Mouse (Mus musculus): ENCODE data around the gene Dll3.

The Dll3 gene

DNA sequence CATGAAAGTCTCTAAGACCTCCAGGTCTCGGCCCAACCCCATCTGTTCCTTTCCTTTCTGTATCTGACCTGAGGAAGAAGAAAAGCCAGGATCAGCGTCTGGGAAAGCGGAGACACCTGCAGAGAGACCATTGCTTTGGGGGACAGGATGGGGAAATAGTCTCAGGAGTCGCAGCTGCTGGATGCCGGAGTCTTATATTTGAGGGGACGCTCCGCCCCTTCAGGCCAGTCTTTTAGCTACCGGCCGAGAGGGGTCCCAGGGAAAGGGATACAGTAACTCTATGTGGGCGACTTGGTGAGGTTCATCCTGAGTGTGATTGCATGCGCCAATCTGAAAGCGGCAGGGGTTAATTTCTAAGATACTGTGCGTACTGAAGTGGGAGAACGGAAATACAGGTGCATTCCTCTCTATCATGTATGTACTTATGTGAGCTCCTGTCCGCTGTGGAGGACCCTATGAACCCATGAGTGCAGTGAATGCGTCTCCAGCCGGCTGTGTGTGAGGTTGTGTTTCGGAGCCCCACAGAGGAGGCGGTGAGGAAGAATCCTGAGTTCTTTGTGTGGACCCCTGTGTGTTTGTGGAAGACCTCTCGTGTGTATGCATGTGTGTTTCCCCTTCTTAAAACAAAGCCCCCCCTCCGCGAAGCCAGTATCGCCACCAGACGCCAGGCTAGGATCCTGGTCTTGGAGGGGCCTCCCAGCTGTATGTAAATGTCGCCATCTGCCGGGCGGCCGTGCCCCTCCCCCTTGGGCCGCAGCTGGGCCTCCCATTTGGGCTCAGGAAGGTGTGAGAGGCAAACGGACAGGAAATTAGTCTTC, at the start of gene Dll3:
TSS of gene Dll3 (minus strand) at position 623 of the 818 bp plus-strand sequence.
- DNase-seq (ENCODE audit: low spot score): peak; percentile 65

DNA sequence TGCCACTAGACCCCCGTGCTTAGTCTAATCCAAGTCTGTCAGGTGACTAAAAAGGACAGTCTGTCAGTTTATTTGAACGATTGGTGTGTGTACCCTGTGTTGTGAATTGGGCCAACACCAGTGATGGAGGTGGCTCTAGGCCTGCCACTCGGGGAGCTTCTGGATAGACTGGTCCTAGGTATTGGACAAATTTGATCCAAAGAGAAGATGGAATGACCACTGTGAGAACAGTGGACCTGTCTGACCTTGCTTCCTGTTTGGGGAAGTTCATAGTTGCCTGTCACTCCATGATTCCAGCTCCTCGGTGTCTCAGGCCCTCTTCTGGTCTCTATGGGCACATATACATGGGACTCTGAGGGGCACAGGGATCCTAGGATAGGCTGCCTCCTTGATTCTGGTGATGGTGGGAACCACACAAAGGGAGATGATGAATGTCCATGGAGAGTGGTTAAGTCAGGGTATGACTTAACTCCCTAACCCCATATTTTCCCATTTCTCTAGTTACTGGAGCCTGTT, 49.7 kb upstream of the Dll3 start:
- DNase-seq (ENCODE audit: low spot score): no peak

DNA sequence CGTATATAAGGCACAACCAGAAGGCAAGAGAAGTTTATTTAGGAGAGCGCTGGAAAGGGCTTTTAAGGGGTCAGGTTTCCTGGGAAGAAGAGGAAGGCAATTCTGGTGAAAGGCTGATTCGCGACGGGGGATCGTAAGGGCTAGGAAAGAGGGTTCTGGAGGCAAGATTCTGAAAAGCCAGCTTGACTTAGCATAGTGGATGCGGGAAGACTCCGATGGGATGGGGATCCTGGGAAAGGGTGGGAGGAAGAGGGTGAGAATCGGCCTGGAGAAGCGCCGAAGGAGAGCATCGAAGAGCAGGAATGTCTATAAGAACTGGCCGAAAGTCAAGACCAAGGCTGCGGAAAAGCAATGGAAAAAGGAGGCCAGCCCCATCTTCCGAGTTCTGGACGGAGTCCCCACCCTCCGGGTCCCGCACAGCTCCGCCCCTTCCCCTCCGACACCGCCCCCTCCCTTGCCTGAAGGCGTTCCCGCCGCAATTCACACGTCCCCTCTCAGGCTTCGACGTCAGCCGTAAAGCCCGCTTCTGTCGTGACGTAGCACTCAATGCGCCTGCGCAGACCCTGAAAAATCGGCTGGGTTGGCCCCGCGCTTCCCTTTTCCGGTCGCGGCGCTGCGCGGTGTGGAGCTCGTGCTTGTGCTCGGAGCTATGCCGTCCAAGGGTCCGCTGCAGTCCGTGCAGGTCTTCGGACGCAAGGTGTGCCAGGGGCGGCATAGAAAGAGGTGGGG, 48.3 kb upstream of the Dll3 start, which contains the start of gene Rps16:
TSS of gene Rps16 (plus strand) at position 498 of the 729 bp plus-strand sequence.
- peak; percentile 98 for DNase-seq (ENCODE audit: low spot score)

DNA sequence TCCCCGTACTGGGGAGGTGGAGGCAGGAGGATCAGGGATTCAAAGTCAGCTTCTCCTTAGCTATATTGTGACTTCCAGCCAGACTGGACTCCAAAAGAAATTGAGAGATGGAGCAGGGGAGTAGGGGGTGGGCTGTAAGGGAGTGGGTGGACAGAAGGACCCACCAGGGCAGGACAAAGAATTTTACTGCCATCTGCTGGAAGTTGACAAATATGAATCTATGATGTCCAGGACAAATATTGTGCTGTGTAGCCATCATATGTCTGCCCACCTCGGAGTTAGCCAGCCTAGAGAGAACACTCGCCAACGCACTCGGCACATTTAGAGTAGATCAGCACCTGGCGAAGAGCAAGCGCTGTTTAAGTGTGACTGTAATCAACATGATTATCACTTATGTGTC, 46.6 kb upstream of the Dll3 start:
- no peak for DNase-seq (ENCODE audit: low spot score)

DNA sequence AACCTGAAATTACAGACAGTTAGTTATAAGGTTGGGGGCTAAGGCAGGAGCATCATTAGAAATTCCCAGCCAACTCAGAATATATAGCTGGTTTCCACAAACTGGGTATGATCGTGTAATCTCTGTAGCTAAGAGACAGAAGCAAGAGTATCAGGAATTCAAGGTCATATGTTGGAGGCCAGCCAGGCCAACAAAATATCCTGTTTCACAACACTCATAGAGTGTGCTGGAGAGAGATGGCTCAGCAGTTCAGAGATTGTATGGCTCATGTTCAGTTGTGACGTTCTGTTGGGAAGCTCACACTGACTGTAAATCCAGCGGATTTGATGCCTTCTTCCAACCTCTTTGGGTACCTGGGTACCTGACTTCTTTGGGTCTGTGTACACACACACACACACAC, 45.7 kb upstream of the Dll3 start:
- peak; percentile 49 for DNase-seq (ENCODE audit: low spot score)

DNA sequence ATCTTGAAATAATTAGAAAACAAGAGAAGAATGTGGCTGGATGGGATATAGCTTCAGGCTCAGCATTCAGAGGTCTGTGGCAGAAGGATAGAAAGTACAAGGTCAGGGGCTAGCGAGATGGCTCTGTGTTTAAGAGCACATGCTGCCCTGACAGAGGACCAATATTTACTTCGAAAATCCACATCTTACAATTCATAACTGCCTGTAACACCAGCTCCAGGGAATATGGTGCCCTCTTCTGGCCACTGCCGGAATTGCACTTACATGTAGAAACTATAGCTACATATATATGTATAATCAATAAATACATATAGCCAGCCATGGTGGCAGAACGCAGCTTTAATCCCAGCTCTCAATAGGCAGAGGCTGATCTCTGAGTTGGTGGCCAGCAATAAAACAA, 42.6 kb upstream of the Dll3 start:
- DNase-seq (ENCODE audit: low spot score): no peak

DNA sequence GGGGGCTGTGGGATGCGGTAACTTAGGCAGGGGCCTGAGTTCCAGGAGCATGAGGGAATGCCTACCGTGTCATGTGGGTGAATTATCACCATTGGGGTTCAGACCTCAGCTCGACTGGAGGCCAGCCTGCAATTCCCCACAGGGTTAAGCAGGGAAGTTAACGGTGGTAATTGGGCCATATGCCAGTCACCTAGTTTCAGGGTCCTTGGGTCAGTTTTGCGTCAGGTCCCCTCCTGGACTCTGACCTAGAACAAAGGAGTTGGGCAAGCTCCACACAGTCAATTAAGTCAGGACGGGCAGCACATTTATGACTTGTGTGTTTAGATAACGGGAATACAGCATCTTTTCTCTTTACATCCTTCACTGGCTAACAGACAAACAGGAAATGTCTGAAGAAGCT, 39.3 kb upstream of the Dll3 start:
- no peak for DNase-seq (ENCODE audit: low spot score)

DNA sequence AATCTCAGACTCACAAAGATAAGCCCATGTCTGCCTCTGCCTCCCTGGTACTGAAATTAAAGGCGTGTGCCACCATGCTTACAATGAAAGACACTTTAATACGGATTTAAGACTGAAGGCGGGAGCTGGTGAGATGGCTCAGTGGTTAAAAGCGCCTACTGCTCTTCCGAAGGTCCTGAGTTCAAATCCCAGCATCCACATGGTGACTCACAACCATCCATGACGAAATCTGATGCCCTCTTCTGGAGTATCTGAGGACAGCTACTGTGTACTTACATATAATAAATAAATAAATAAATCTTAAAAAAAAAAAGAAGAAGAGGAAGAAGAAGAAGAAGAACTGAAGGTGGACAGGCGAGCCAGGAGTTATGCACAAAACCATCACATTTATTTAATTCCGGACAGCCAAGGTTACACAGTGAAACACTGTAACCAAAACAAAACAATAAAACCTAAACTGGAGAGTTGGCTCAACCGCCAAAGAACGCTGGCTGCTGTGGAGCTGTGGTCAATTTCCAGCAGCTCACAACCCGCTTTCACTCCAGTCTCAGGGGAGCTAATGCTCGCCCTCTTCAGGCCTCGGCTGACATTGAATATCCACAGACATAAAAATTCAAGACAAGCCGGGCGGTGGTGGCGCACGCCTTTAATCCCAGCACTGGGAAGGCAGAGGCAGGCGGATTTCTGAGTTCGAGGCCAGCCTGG, 37.3 kb upstream of the Dll3 start:
- DNase-seq (ENCODE audit: low spot score): peak; percentile 83

DNA sequence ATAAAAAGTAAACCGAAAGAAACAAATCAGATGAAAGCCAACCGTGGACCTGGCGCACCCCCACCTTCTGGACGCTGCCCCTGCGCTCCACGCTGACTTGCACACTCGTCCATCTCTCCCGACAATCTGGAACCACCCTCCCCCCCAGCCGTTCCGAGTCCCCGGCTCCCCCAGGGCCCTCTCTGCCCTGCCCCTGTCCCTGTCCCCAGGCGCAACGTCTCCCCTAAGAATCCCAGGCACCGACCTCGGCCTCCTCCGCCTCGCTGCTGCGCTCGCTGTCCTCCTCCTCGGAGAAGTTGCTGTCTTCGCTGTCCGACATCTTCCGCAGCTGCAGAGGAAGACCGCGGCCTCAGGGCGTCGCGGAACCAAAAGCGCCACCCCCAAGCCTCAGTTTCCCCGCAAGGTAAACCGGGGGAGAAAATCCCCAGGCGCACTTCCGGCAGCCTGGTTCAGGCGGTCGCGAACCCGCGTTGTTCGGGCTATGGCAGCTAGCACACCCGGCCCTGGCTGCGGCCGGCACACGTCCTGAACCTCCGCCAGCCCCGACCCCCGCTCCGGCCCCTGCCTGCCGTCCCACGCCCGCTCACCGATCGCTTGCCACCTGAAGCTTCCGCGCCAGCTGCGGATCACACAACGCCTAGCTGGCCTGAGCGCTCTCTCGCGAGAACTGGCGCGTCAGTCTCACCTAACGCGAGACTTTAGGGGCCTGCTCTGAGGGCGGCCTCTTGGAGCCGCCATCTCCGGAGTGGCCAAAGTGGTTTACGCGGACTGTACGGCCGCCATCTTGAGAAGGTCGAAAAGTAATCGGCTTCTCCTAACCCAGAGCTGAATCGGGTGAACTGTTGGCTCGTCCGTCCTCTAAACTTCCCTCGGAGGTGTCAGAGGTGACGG, 36.3 kb upstream of the Dll3 start, which contains the start of gene Supt5:
TSS of gene Supt5 (minus strand) at position 639 of the 891 bp plus-strand sequence.
- DNase-seq (ENCODE audit: low spot score): peak; percentile 99

DNA sequence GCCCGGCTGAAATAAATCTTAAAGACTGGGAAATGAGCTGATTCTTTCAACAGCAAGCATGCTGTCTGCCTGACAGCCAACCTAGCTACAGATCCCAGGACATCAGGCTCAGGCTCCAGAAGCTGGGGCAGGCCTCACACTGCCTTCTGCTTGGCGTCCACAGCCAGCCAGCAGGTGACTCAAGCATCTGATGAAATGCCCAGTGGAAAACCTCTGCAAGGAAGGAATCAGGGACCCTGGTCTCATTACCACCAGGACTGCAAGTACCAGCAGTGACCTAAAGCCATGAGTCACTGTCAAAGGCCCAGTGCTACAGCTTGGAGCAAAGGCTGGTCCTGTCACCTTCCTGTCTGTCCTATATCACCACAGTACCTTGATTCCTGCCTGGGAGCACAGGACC, 33.4 kb upstream of the Dll3 start:
- no peak for DNase-seq (ENCODE audit: low spot score)

DNA sequence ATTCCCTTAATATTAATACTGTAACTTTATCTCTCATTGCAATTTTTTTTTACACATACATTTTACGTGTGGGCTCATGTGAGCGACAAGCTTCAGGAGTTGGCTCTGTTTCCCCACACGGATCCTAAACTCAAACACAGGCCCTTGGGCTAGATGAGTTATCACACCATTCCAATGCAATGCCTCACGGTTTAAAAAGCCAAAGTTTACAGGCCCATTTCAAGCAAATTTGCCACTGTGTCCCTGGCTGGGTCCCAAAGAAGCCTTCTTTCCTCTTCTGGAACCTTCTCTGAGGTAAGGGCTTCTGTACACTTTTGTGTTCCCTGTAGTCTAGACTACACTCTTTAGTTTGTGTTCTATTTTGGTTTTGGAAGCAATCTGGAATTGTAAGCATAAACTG, 32.5 kb upstream of the Dll3 start:
- no peak for DNase-seq (ENCODE audit: low spot score)

DNA sequence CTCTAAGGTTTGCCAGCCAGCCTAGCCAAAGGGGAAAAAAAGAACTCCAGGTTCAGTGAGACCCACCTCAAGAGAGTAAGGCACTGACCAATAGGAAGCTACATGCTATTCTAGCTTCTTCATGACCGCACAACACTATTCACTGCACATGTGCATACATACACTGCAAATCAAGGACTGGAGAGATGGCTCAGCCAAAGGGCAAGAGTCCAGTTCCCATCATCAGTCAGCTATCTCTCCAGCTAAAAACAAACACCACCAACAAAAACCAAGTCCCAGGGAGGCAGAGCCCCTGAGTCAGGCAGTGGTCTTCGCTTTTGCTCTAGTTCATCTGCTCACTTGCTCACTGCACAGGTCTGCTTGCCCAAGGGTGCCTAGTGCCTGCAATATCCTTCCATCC, 26.2 kb upstream of the Dll3 start:
- no peak for DNase-seq (ENCODE audit: low spot score)

DNA sequence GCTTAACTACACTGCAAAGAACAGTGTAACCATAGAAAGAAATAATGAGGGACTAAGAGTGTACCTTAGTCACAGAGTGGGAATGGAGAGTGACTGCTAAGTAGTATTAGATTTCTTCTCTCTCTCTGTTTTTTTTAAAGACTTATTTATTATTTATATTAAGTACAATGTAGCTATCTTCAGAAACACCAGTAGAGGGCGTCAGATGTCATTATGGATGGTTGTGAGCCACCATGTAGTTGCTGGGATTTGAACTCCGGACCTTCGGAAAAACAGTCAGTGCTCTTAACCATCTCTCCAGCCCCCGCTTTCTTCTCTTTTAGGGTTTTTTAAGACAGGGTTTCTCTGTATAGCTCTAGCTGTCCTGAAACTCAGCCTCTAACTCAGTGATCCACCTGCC, 24.4 kb upstream of the Dll3 start:
- DNase-seq (ENCODE audit: low spot score): no peak

DNA sequence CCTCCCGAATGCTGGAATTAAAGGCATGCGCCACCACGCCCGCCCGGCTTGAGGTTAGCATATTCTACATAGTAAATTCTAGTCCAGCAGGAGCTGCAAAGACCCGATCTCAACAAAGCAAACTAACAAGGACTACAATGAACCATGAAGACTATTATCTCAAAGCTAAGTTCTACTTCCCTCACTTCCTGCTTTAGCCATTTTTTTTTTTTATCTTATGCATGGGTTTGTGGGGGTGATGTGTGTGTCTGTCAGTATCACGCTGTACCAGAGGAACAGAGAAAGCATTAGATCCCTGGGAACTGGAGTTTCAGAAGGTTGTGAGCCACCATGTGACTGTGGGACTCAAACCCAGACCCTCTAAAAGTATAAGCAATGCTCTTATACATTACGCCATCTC, 23.3 kb upstream of the Dll3 start:
- no peak for DNase-seq (ENCODE audit: low spot score)

DNA sequence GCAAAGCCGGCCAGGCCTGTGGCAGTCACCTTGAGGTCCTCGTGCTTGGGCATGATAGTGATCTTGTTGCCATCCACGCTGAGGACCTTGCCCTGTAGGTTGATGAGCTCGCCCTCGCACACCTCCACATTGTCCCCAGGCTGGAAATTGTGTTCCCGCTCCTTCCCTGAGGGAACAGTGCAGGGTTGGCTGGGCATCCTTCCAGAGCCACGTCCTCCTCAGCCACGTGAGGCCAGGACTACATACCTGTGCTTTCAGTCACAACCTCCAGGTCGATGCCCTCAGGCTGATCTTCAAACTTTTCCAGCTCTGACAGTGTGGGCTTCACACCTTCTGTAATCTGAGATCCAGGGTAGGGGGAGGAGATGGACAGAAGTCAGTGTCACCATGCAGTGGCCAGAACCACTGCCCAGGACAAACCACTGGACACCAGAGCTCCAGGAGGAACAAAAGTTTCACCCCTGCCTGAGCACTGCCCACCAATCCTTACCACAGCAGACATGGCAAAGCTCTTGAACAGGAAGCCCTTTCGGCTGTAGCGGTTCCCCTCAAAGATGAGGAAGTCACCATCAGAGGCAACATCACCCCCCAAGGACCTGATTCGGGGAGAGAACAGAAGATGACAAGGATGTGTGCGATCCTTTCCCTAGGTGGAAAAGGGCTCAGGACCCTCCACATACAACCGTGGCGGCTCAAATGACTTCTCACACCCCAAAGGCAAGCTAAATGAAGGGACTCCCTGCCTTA, 20.1 kb upstream of the Dll3 start:
- DNase-seq (ENCODE audit: low spot score): no peak

DNA sequence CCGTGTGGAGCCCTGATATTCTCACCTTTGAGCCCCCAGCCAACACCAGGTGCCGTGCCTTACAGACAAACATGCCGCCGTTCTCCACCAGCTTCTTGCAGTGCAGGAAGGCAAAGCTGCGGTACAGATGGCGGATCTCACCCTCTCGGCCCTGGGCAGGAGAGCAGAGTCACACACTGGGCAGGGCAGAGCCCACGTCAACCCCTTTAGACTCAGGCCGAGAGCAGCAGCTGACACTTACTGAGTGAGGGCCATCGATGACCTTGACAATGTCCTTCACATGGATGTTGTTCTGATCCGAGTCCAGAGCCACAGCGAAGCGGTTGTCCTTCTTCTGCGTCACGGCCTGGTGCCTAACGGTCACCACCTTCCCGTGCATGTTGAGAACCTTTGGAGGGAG, 16.7 kb upstream of the Dll3 start:
- DNase-seq (ENCODE audit: low spot score): no peak

DNA sequence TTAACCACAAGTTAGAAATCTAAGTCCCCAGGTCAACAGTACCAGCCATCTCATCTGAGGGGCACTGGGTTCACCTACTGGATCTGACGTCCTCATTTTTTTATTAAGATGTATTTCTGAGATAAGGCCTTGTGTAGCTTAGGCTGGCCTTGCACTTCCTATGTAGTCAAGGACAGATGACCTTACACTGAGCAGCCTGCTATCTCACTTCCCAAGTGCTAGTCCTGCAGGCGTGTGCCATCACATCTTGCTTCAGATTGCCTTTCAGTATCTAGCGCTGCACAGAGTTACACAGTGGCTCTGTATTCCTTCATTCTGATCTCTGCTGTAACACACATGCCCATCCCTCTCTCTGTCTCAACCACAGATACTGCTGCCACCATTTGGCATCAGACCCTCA, 16.0 kb upstream of the Dll3 start:
- no peak for DNase-seq (ENCODE audit: low spot score)

DNA sequence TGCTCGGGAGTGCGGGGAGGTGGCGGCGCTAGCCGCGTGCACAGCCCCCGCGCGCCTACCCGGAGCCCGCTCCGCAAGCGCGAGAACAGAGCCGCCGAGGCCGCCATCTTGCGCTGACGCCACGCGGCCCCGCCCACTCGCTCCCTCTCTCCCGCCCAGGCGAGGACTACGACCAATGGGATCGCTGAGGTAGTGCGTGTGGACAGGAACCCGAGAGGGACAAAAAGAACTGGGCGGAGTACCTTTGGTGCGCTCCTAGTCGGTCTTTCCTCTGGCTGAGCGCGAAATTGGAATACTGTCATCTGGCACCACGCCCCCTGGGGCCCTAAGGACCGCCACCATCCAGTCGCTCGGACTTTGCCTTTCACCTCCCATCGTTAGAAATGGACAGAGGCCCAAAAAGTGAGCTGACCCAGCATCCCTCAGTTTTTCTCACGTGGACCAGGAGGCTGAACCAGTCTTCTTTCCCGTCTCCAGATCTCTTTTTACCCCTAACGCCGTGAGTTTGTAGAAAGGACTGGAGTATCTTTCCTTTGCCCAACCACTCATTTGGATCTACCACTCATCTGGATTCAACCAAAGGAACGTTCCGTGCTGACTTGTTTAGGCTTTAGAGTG, 10.0 kb upstream of the Dll3 start, which contains the start of gene Timm50:
TSS of gene Timm50 (minus strand) at position 147 of the 618 bp plus-strand sequence.
- peak; percentile 99 for DNase-seq (ENCODE audit: low spot score)

DNA sequence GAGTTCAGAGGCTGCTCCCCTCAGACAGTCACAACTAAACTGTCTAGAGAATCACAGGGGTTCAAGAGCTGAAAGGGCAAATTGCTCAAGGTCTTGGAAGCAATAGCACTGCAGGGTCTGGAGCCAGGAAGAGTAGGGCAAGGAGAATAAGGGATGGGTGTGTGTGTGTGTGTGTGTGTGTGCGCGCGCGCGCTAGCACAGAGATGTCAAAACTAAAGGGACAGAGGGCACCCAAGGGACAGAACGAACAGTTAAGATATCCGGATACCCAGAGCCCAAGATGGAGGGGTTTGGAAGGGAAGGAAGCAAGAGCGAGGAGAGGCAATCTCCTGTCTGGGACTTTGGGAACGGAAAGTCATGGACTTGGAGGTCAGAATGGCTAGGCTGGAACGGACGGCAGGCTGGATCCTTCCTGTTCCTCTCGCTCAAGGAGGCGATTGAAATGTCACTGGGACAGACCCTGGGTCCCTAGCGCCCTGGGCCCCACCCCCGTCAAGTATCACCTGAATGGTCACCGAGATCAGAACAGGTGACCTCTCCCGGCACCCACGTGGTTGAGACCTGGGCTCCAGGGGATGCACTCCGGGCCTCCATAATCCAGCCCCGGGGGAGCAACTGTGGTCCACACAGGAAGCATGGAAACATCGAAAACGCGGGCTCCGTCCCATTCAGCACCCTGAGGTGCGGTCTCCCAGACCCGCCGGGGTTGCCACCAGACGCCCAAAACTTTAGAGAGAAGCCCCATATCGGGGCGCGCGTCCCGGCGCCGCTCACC, 9.3 kb upstream of the Dll3 start:
- no peak for DNase-seq (ENCODE audit: low spot score)

Data from testis, postnatal 14 days (tissue).